ENCODE assay signal across 16 mouse cellular contexts in the genomic region with DNA sequence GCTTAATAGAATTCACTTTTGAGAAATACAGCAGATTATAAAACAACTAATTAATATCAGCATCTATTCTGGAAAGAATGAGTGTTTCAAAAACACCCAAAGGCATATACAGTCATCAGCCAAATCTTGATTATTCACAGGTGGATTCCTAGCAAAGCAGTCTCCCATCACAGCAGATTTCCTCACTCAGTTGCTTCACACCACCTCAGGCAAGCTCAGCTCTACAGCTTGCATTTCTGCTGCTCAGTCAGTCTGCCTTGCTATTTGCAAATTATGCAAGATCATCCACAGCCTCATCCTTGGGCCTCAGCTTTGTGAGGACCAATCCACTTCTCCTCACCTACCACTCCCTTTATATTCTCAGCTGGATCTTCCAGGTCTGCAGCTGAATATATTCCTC.
A peak's percentile ranks its signal among the peaks of the same experiment; 100 is the strongest.
DNase-seq lines count a peak whose midpoint lies in the region; ATAC-seq lines count a peak whose summit lies in the region.
"Had no signal": no experiment of that assay in that cellular context is flagged by ENCODE, and none has a peak within 500 bp of the region (broad histone marks: within the 10 kb centered on the region; RNA-seq: fewer than 3 reads in every experiment).

No protein-coding gene starts in this region.

- 0 out of 2 replicates have a peak, but pooled peaks have one; percentile 27 for ATAC-seq in forebrain, embryonic 12.5 days (ENCODE audit: low FRiP score)
- no peak for ATAC-seq in forebrain, embryonic 11.5 days (replicated peaks; ENCODE audit: low FRiP score)
- ATAC-seq in hindbrain, embryonic 16.5 days, result peak; percentile 56; the same call in 1 of the 2 replicates
- no peak for ATAC-seq in hindbrain, embryonic 12.5 days (ENCODE audit: low FRiP score)
- ATAC-seq in midbrain, embryonic 16.5 days, result peak; percentile 45
- ATAC-seq in midbrain, embryonic 11.5 days (ENCODE audit: low FRiP score), result no peak
- ATAC-seq: forebrain, embryonic 14.5 days; inflammation-experienced regulatory T-cells, adult 6 months; intestine, postnatal 0 days had no signal

- no peaks in the 10 kb centered on the region for H3K4me1 ChIP-seq in forebrain, embryonic 12.5 days
- H3K4me1 ChIP-seq in forebrain, embryonic 11.5 days (replicated peaks; ENCODE audit: control insufficient read depth, insufficient read depth, low read length), result no peaks in the 10 kb centered on the region
- H3K4me1 ChIP-seq in hindbrain, embryonic 16.5 days (ENCODE audit: control insufficient read depth, insufficient read depth, low read depth, low read length), result no peaks in the 10 kb centered on the region
- H3K4me1 ChIP-seq in hindbrain, embryonic 12.5 days, result no peaks in the 10 kb centered on the region
- no peaks in the 10 kb centered on the region for H3K4me1 ChIP-seq in midbrain, embryonic 16.5 days (ENCODE audit: control insufficient read depth, insufficient read depth, low read length)
- H3K4me1 ChIP-seq in midbrain, embryonic 11.5 days (ENCODE audit: control insufficient read depth, insufficient read depth, low read length), result no peaks in the 10 kb centered on the region
- H3K4me1 ChIP-seq: heart, embryonic 15.5 days; hindbrain, embryonic 10.5 days had no signal

- H3K4me2 ChIP-seq in forebrain, embryonic 12.5 days, result no peak overlapping the region
- no peak overlapping the region for H3K4me2 ChIP-seq in forebrain, embryonic 11.5 days (ENCODE audit: low read depth, low read length, severe bottlenecking)
- H3K4me2 ChIP-seq in hindbrain, embryonic 16.5 days (ENCODE audit: low read length), result no peak overlapping the region
- no peak overlapping the region for H3K4me2 ChIP-seq in hindbrain, embryonic 12.5 days (replicated peaks)
- H3K4me2 ChIP-seq in midbrain, embryonic 16.5 days (ENCODE audit: low read length), result no peak overlapping the region
- no peak overlapping the region for H3K4me2 ChIP-seq in midbrain, embryonic 11.5 days
- H3K4me2 ChIP-seq: heart, embryonic 11.5 days; heart, embryonic 15.5 days had no signal

- no peak overlapping the region for H3K27ac ChIP-seq in forebrain, embryonic 12.5 days
- no peak overlapping the region for H3K27ac ChIP-seq in forebrain, embryonic 11.5 days (ENCODE audit: low read depth, low read length)
- no peak overlapping the region for H3K27ac ChIP-seq in hindbrain, embryonic 16.5 days (ENCODE audit: low read depth, low read length)
- H3K27ac ChIP-seq in hindbrain, embryonic 12.5 days, result no peak overlapping the region
- no peak overlapping the region for H3K27ac ChIP-seq in midbrain, embryonic 16.5 days (ENCODE audit: low read length)
- H3K27ac ChIP-seq in midbrain, embryonic 11.5 days (ENCODE audit: low read depth, low read length), result no peak overlapping the region
- H3K27ac ChIP-seq: heart, adult 2 months; heart, embryonic 15.5 days; hindbrain, embryonic 10.5 days had no signal

- H3K9ac ChIP-seq in forebrain, embryonic 12.5 days, result no peak overlapping the region
- H3K9ac ChIP-seq in forebrain, embryonic 11.5 days (ENCODE audit: low read length), result no peak overlapping the region
- H3K9ac ChIP-seq in hindbrain, embryonic 16.5 days (ENCODE audit: low read depth, low read length), result no peak overlapping the region
- no peak overlapping the region for H3K9ac ChIP-seq in hindbrain, embryonic 12.5 days
- no peak overlapping the region for H3K9ac ChIP-seq in midbrain, embryonic 16.5 days (ENCODE audit: low read depth, low read length)
- no peak overlapping the region for H3K9ac ChIP-seq in midbrain, embryonic 11.5 days (ENCODE audit: low read length)
- H3K9ac ChIP-seq: heart, embryonic 15.5 days had no signal

- no peak for DNase-seq in forebrain, embryonic 11.5 days (ENCODE audit: low spot score)
- no peak for DNase-seq in midbrain, embryonic 11.5 days (ENCODE audit: low spot score, missing footprints)
- DNase-seq in adrenal gland, postnatal 14 days, result no peak
- DNase-seq: adrenal gland, postnatal 10 days; gastrocnemius, postnatal 14 days; heart, adult 2 months had no signal

- no peak overlapping the region for H3K4me3 ChIP-seq in forebrain, embryonic 12.5 days (replicated peaks)
- H3K4me3 ChIP-seq in forebrain, embryonic 11.5 days (ENCODE audit: low read depth, low read length), result no peak overlapping the region
- H3K4me3 ChIP-seq in hindbrain, embryonic 16.5 days (ENCODE audit: low read length), result no peak overlapping the region
- no peak overlapping the region for H3K4me3 ChIP-seq in hindbrain, embryonic 12.5 days
- H3K4me3 ChIP-seq in midbrain, embryonic 16.5 days (ENCODE audit: low read depth, low read length), result no peak overlapping the region
- no peak overlapping the region for H3K4me3 ChIP-seq in midbrain, embryonic 11.5 days (ENCODE audit: low read depth, low read length)
- H3K4me3 ChIP-seq: heart, adult 2 months; heart, embryonic 15.5 days; hindbrain, embryonic 10.5 days had no signal

- no peaks in the 10 kb centered on the region for H3K36me3 ChIP-seq in forebrain, embryonic 12.5 days (replicated peaks)
- no peaks in the 10 kb centered on the region for H3K36me3 ChIP-seq in forebrain, embryonic 11.5 days (ENCODE audit: control insufficient read depth, insufficient read depth, low read length)
- no peaks in the 10 kb centered on the region for H3K36me3 ChIP-seq in hindbrain, embryonic 16.5 days (ENCODE audit: control insufficient read depth, insufficient read depth, low read length)
- H3K36me3 ChIP-seq in hindbrain, embryonic 12.5 days, result no peaks in the 10 kb centered on the region
- H3K36me3 ChIP-seq in midbrain, embryonic 16.5 days (ENCODE audit: control insufficient read depth, insufficient read depth, low read length), result no peaks in the 10 kb centered on the region
- H3K36me3 ChIP-seq in midbrain, embryonic 11.5 days (ENCODE audit: control insufficient read depth, insufficient read depth, low read length), result no peaks in the 10 kb centered on the region
- H3K36me3 ChIP-seq: heart, embryonic 15.5 days; hindbrain, embryonic 10.5 days had no signal

- no peaks in the 10 kb centered on the region for H3K9me3 ChIP-seq in forebrain, embryonic 12.5 days
- H3K9me3 ChIP-seq in forebrain, embryonic 11.5 days (ENCODE audit: control insufficient read depth, low read length), result no peaks in the 10 kb centered on the region
- H3K9me3 ChIP-seq in hindbrain, embryonic 16.5 days (ENCODE audit: control insufficient read depth, low read length), result no peaks in the 10 kb centered on the region
- H3K9me3 ChIP-seq in hindbrain, embryonic 12.5 days (replicated peaks), result no peaks in the 10 kb centered on the region
- H3K9me3 ChIP-seq in midbrain, embryonic 16.5 days (replicated peaks; ENCODE audit: control insufficient read depth, low read length, poor library complexity, severe bottlenecking), result no peaks in the 10 kb centered on the region
- no peaks in the 10 kb centered on the region for H3K9me3 ChIP-seq in midbrain, embryonic 11.5 days (ENCODE audit: control insufficient read depth, low read length)
- H3K9me3 ChIP-seq: heart, embryonic 15.5 days; hindbrain, embryonic 10.5 days had no signal

- H3K27me3 ChIP-seq in forebrain, embryonic 12.5 days, result no peaks in the 10 kb centered on the region
- no peaks in the 10 kb centered on the region for H3K27me3 ChIP-seq in forebrain, embryonic 11.5 days (ENCODE audit: control insufficient read depth, insufficient read depth, low read length)
- no peaks in the 10 kb centered on the region for H3K27me3 ChIP-seq in hindbrain, embryonic 16.5 days (replicated peaks; ENCODE audit: control insufficient read depth, insufficient read depth, low read length)
- H3K27me3 ChIP-seq in hindbrain, embryonic 12.5 days, result no peaks in the 10 kb centered on the region
- no peaks in the 10 kb centered on the region for H3K27me3 ChIP-seq in midbrain, embryonic 16.5 days (ENCODE audit: control insufficient read depth, insufficient read depth, low read depth, low read length)
- no peaks in the 10 kb centered on the region for H3K27me3 ChIP-seq in midbrain, embryonic 11.5 days (ENCODE audit: control insufficient read depth, insufficient read depth, low read length)
- H3K27me3 ChIP-seq: heart, embryonic 15.5 days had no signal

Comparison
In these comparisons a context has a peak if more than half of its experiments do, and no peak if none do; other contexts are left out.
1. ATAC-seq: peak in forebrain, embryonic 12.5 days (single experiment), hindbrain, embryonic 16.5 days (single experiment) and midbrain, embryonic 16.5 days (single experiment); none in forebrain, embryonic 11.5 days (single experiment), hindbrain, embryonic 12.5 days (single experiment) and midbrain, embryonic 11.5 days (single experiment).